Mouse (Mus musculus) bone marrow macrophage, adult 2 months (primary cell): Measurements from ENCODE around the gene Cped1.

ENCODE experiments used
- CTCF ChIP-seq: IDR thresholded peaks from 2 replicates; pipeline ENCODE4 v1.5.1; 2012; ENCODE audit warnings: low read depth, mild to moderate bottlenecking, low read length, moderate library complexity
- POLR2A ChIP-seq: IDR thresholded peaks from 2 replicates; pipeline ENCODE4 v1.6.1; 2012; ENCODE audit warnings: mild to moderate bottlenecking, low read depth, low read length, borderline replicate concordance

GRCm38 (mm10) chr6:22047101-22047500 is 61.4 kb downstream of the Cped1 start:
- no peak for TF ChIP-seq CTCF
- no peak for TF ChIP-seq POLR2A
